Mouse (Mus musculus): ENCODE results near the gene Vwf.

Gene Vwf

DNA sequence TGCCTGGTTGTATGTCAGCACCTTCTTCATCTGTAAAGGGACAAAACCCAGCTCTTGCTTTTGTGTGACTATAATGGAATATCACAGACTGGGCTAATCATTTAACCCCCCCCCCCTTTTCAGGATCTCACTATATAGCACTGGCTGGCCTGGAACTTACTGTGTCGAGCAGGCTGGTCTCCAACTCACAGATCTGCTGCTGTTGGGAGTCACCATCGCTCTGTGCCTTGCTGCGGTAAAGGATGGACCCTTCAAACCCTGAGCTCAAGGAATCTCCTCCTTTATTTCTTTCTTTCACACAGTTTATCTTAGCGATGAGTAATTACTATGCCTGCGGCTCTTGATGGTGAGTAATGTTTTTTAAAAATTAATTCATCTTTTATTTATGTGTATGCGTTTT lies at the start of gene Vwf:
Vwf (plus strand) TSS at position 301 of the 400 bp plus-strand sequence.
- no peak for DNase-seq

DNA sequence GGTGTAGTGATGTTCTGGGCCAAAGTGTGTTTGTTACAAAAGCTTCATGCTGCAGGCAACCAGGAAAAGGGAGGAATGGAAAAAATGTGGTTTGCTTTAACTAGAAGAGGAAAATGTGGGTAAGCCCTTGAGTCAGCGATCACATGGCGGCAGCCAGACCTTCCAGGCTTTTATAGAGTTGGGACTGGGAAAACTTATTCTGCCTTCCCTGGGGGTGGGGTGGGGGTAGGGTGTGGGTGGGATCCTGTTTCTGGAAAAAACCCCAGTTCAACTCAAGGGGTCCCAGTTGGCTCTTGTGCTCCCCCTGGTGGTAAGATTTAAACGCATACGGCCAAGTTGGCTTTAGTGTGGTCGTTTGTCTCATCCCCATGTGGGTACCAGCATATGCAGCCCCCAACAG lies 48.5 kb upstream of the Vwf start:
- DNase-seq, result no peak

DNA sequence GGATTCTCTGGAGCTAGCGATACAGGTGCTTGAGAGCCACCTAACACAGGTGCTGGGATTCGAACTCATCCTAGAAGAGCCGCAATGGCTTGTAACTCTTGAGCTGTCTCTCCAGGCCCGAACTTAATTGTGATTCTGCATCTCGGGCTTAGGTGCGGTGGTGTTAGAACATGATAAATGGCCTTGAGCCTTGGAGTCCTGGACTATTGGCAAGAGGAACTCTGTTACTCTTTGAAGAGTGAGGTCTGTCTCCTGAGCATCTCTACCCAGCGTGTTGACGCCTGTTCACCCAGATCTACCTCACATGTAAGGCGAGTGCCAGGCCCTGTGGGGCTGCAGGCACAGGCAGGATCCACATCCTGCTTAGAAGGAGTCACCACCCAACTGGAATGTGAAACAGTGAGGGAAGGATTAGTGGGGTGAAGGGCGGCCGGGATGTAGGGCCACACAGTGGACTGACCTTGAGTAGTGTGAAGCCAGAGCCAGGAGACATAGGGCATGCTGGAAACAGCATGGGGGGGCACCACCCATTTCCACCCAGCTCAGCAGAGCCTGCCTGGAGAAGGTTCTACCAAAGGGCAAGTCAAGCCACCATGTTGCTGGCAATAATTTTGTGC lies 43.3 kb upstream of the Vwf start:
- no peak for DNase-seq

GRCm38 (mm10) chr6:125504622-125505355 lies 41.8 kb upstream of the Vwf start:
- DNase-seq, result no peak

DNA sequence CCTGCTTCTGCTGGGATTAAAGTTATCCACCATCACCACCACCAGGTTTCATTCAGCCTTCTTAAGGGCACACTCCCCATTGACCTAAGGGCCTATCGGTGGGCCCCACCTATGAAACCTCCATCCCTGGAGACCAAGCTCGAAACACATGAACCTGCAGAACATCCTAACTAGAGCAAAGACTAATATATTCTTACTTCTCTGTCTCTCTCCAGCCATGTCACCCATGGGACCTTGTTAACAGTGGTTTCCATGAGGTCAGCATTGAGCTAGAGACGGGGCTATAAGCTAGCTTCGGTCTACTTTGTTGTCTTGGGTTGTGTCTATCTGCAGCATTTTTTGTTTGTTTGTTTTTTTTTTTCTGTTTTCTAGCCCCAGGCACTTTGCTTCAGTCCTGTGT lies 40.1 kb upstream of the Vwf start:
- no peak for DNase-seq

DNA sequence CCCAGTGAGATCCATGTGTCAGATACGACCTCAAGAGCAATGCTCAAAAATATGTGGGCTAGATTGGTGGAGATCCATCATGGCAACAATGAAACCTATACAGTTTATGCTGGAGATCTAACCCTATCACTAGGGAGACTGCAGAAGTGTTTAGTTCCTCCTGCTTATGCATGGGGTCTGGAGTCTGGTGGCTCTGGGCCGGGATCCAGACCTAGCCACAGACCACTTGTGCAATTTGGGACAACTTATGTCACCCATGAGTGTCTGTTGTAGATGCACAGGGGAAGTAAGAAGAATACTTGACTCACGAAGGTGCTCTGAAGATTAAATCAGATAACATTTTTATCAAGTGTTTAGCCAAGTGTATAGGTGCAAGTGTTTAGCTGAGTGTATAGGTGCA lies 36.8 kb upstream of the Vwf start:
- peak; percentile 83 for DNase-seq

GRCm38 (mm10) chr6:125510645-125511044 lies 35.9 kb upstream of the Vwf start:
- no peak for DNase-seq

GRCm38 (mm10) chr6:125511196-125511595 lies 35.4 kb upstream of the Vwf start:
- peak; percentile 60 for DNase-seq

GRCm38 (mm10) chr6:125512950-125513596 lies 33.5 kb upstream of the Vwf start:
- DNase-seq, result no peak

DNA sequence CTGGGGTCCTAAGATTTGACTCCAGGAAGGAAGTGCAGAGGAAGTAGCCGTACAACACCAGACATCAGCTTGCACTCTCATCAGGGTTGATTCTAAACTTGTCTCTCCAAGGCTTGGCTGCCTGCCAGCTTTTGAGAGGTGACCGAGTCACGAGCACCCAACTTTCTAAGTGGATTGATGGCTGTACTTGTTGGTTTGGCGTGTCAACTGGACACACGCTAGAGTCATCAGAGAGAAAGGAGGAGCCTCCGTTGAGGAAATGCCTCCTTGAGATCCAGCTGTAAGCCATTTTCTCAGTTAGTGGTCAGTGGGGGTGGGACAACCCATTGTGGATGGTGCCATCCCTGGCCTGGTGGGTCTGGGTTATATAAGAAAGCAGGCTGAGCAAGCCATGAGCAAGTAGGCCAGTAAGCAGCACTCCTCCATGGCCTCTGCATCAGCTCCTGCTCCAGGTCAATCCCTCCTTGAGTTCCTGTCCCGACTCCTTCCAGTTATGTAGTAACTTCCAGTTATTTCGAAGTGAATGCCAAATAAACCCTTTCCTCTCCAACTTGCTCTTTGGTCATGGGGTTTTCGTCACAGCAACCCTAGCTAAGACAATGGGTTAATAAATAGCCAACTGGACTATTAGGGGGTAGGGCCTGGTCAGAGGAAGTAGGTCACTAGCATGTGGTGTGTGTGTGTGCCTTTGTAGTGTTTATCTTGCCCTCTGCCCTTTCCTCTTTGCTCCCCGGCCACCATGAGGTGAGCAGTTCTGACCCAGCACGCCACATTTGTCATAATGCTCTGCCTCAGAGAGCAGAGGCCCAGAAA lies 30.9 kb upstream of the Vwf start:
- DNase-seq, result peak; percentile 64

DNA sequence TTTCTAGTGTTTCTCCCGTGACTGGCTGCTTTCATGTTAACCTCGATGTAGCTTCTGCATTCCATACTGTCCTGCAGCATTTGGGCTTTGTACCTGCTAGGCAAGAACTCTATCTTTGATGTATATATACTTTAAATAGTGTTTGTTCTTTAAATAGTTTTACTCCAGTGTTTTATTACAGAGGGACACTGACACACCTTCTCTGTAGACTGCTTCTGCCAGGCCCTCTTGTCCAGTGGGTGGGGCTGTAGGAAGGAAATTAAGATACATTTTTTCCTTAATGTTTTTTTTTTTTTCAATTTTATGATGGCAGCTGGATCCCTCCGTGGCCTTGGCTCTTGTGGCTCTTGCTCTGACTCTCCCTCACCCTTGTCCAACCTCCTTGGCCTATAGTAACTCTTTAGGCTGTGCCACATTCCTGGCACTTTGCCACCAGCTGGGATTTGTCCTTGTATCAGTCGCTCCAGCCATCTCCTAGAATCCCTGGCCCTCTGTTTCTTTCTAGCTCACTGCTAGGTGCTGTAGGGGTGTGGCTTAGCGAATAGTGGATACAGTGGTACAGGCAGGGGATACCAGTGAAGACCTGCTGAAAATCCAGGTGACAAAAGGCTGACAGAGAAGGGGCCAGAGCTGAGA lies 24.9 kb upstream of the Vwf start:
- no peak for DNase-seq

DNA sequence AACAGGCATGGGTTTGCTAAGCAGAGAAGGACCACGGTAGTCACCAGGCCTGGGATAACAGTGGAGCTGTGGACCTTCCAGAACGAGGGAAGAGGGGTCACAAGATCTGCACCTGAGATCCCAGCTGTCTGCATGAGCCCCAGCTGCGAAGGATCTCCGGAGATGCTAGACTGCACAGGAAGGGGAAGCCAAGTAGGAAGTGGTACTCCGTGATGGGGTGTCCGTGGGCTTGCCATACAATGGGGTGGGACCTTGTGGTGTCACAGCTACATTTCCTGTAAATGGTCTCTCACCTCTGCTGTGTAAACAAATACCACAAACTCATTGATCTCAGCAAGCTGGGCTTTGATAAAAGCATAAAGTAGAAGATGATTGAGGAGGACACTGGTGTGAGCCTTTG lies 22.5 kb upstream of the Vwf start:
- no peak for DNase-seq

- no peak for DNase-seq
These were observed 20.5 kb upstream of the Vwf start for GRCm38 (mm10) chr6:125526066-125526465.

DNA sequence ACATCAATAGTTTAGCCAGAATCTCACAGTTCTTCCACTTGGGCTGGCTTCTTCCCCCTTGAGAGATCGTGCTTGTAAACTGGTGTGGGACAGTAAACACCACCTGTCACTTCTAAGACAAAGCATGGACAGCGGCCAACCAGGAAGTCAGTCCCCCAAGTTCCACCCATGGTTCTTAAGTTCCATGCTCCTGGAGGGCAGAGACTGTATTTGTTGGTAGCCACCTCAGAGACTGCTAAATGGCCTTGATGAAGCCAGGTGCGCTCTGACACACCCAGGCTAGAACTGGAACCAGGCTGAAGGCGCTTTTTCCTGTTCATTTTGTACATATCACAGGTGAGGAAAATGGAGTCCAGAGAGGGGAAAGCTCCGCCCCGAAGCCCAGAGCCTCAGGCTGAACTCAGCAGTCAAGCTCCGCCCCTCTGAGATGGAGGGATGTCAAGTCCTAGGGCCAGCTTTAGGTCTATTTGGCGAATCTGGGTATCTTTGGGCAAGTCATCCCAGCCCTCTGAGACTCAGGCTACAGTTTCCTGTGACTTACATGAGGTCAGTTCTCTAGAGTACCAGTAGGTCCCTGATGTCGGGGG lies 17.9 kb upstream of the Vwf start:
- no peak for DNase-seq

GRCm38 (mm10) chr6:125529479-125529878 lies 17.1 kb upstream of the Vwf start:
- DNase-seq, result no peak

DNA sequence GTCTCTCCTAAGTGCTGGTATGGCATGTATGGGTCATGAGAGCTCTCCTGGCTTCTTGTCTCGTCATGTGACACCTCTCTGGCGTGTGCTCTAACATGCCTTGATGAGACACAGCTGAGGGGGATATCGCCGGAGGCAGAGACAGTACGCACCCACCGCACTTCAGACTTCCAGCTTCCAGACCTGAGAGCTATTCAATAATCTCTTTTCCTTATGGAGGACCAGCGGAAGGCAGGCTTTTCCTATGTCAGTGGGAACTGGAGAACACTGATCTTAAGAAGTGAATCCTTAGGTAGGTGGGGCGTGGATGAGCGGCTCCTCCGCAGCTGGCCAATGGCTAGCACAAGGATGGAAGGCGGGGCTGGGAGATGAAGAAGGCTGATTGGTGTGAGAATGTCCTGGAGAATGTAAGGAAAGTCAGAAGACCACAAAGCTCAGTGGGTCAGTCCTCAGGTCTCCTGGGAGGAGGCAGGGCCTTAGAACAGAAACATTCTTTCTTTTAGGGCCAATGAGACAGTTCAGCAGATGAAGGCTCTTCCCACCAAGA lies 13.4 kb upstream of the Vwf start:
- no peak for DNase-seq

- DNase-seq, result no peak
These were observed 11.6 kb upstream of the Vwf start for GRCm38 (mm10) chr6:125534990-125535389.

DNA sequence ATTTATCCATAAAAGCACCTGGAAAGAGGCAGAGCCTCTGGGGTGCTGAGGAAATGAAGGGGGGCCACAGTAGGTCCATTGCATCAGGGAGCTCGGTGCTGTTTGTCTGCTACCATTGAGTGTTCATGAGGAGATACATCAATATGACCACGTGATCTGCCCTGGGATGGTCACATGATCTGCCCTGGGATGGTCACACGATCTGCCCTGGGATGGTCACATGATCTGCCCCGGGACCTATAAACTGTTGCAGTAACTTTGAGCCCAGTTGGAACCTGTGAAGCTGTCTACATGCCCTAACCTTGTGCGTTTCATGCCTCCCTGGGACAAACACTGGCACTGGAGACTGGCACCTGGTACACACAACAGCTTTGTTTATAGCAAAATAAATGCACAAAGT lies 8.1 kb upstream of the Vwf start:
- DNase-seq, result no peak

GRCm38 (mm10) chr6:125539423-125539822 lies 7.2 kb upstream of the Vwf start:
- no peak for DNase-seq

DNA sequence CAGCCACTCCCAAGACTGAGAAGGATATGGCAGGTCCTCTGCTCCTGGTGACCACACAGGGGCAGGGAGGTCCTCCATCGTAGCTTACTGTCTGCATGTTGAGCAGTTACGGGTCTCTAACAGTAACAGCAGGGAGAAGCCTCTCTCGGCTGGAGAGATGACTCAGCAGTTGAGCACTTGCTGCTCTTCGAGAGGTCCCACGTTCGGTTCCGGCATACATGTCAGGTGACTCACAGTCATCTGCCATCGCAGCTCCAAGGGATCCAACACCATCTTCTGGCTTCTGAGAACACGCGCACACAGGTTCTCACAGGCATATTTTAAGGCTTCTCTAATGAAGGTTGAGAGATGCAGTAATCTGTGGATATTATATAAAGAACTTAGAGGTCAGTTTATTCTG lies 6.4 kb upstream of the Vwf start:
- no peak for DNase-seq

DNA sequence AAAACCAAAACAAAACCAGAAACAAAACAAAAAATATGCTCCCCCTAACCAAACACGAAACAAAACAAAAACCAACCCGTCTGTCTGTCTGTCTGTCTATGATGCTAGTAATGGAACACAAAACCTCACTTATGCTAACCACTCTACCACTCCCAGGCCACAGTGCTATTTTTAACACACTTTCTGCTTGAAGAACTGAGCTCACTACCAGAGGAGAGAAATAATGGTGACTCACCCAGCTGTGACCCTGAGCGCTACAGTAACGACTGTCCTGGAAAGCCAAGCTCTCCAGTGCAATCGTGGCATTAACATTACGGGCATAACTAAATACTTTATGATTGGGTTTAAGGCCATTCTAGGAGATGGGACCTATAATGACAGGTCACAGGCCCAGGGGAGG lies 5.7 kb upstream of the Vwf start:
- DNase-seq, result no peak

DNA sequence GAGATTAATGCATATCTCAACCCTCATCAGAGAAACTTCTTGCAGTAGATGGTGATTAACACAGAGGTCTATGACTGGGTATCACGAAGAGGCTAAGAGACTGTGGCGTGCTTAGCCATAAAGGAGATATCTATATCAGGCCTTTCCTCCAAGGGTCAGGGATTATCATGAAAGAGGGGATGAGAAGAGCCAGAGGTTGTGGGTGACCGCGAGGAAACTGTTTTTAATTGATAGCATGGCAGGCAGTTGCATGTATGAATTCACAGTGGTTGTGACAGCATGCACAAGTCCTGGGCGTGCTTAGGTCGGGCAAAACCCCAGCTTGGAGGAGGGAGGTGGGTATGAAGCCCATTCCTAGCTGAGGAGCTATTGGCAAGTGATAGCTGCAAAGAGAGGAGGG lies 5.3 kb upstream of the Vwf start:
- DNase-seq, result no peak
